Mouse (Mus musculus) regulatory T cell (primary cell): ENCODE measurements around the gene Zscan4d.
"Not testable (repeated sequence)": the region's sequence is repeated elsewhere in the genome, so short reads cannot be mapped to it uniquely, and the experiment has no call there.

Source experiments
- in situ Hi-C: fragments of 300-600 bp; cut with MboI, MseI; formaldehyde crosslinking; loops from one replicate; pipeline ENCODE4 v1.15.1; 2025; ENCODE audit warnings: high pct_unique_total_duplicates

The Zscan4d gene

GRCm38 (mm10) chr7:11166059-11166458, at the start of gene Zscan4d:
Gene Zscan4d, minus strand, starts transcription at chr7:11166159.
- in situ Hi-C loops, result not testable (repeated sequence)

GRCm38 (mm10) chr7:11158036-11158435, 7.9 kb downstream of the Zscan4d start:
- in situ Hi-C loops, result not testable (repeated sequence)
